In genomic region chr13:51208378-51209100, GRCm38 (mm10) we compare ENCODE assay signal across 8 mouse cellular contexts. TPM values are rescaled to one million over a fixed set of nuclear protein-coding genes. Genes with fewer than 3 reads are reported as not detected.
A peak's percentile ranks its signal among the peaks of the same experiment; 100 is the strongest.
DNase-seq lines count a peak whose midpoint lies in the region; ATAC-seq and TF ChIP-seq lines count a peak whose summit lies in the region.

No protein-coding gene starts in this region.

- H3K9me3 ChIP-seq in heart, embryonic 10.5 days: no peaks in the 10 kb centered on the region
- H3K9me3 ChIP-seq in hindbrain, embryonic 13.5 days: no peaks in the 10 kb centered on the region
- H3K9me3 ChIP-seq in limb, embryonic 12.5 days: no peaks in the 10 kb centered on the region

- no peak overlapping the region for H3K4me2 ChIP-seq in hindbrain, embryonic 13.5 days
- no peak overlapping the region for H3K4me2 ChIP-seq in limb, embryonic 12.5 days

- no peaks in the 10 kb centered on the region for H3K27me3 ChIP-seq in heart, embryonic 10.5 days (ENCODE audit: insufficient read depth, poor library complexity, severe bottlenecking)
- no peaks in the 10 kb centered on the region for H3K27me3 ChIP-seq in hindbrain, embryonic 13.5 days
- H3K27me3 ChIP-seq in limb, embryonic 12.5 days: no peaks in the 10 kb centered on the region

- peaks cover 12% of the 10 kb centered on the region for H3K4me1 ChIP-seq in heart, embryonic 10.5 days
- H3K4me1 ChIP-seq in embryonic fibroblast, embryonic 13.5 days (ENCODE audit: control insufficient read depth, insufficient read depth, low read length): no peaks in the 10 kb centered on the region; the same call in 1 of the 2 replicates
- H3K4me1 ChIP-seq in hindbrain, embryonic 13.5 days (replicated peaks): peaks cover 4% of the 10 kb centered on the region; the same call in 1 of the 2 replicates
- H3K4me1 ChIP-seq in limb, embryonic 12.5 days (replicated peaks): peaks cover 12% of the 10 kb centered on the region

- peak; percentile 91 for ATAC-seq in hindbrain, embryonic 13.5 days (ENCODE audit: low FRiP score)
- no peak for ATAC-seq in limb, embryonic 12.5 days (ENCODE audit: insufficient number of reproducible peaks, insufficient read depth, low FRiP score, low TSS enrichment, low read depth)
- no peak for ATAC-seq in cerebellum, adult (ENCODE audit: insufficient number of reproducible peaks, low FRiP score, low TSS enrichment)

- DNase-seq in heart, embryonic 10.5 days (ENCODE audit: low spot score): peak; percentile 89
- no peak for DNase-seq in heart, adult 8-10 months (ENCODE audit: low spot score)
- DNase-seq in right cerebral cortex, postnatal 10 days (ENCODE audit: low spot score in 2 of 2): peak; percentile 80 to 84
- no peak for DNase-seq in cerebellum, adult 18-20 months

- no peaks in the 10 kb centered on the region for H3K36me3 ChIP-seq in heart, embryonic 10.5 days
- H3K36me3 ChIP-seq in hindbrain, embryonic 13.5 days: no peaks in the 10 kb centered on the region
- H3K36me3 ChIP-seq in limb, embryonic 12.5 days: no peaks in the 10 kb centered on the region

- WGBS in heart, embryonic 10.5 days: 56% methylated on average over 18 of the region's 18 CpGs
- WGBS in hindbrain, embryonic 13.5 days: 55% methylated on average over 18 of the region's 18 CpGs
- WGBS in limb, embryonic 12.5 days: 61% methylated on average over 18 of the region's 18 CpGs

- peak overlapping the region; percentile 59 for H3K27ac ChIP-seq in heart, embryonic 10.5 days
- no peak overlapping the region for H3K27ac ChIP-seq in embryonic fibroblast, embryonic 13.5 days (ENCODE audit: insufficient read depth, low read length)
- H3K27ac ChIP-seq in hindbrain, embryonic 13.5 days: no peak overlapping the region
- peak overlapping the region; percentile 70 for H3K27ac ChIP-seq in limb, embryonic 12.5 days

- H3K9ac ChIP-seq in hindbrain, embryonic 13.5 days: no peak overlapping the region
- peak overlapping the region; percentile 1; the same call in 1 of the 2 replicates for H3K9ac ChIP-seq in limb, embryonic 12.5 days (replicated peaks)

- no peak for TF ChIP-seq POLR2A in embryonic fibroblast, embryonic 13.5 days (IDR thresholded peaks at IDR 0.05; ENCODE audit: low read depth, low read length)

- peak; percentile 41; the same call in 1 of the 2 replicates for TF ChIP-seq CTCF in embryonic fibroblast, embryonic 13.5 days (IDR thresholded peaks at IDR 0.05; ENCODE audit: borderline replicate concordance, insufficient read depth, low read length)

- no peak overlapping the region for H3K4me3 ChIP-seq in heart, embryonic 10.5 days
- H3K4me3 ChIP-seq in embryonic fibroblast, embryonic 13.5 days (ENCODE audit: insufficient read depth, low read length): no peak overlapping the region
- H3K4me3 ChIP-seq in hindbrain, embryonic 13.5 days: no peak overlapping the region
- H3K4me3 ChIP-seq in limb, embryonic 12.5 days (replicated peaks): no peak overlapping the region

RNA-seq across cellular contexts. Expression of gene Nxnl2, which starts 37.7 kb away (rescaled TPM):
- polyA plus RNA-seq in heart, embryonic 10.5 days (2016; fragmentation: Nextera tagmentation; extraction: Ambion mirVana): 0.26 and 0.53 TPM in 2 replicates
- under 1 TPM in 3 of 4 experiments, not detected in 1; 0.28 to 0.47 (median 0.34) TPM for total RNA-seq in heart, adult 8-10 months (2022)
- polyA plus RNA-seq in embryonic fibroblast, embryonic 13.5 days (2011; ENCODE audit: insufficient read length, low read depth, missing spikeins): 0.84 TPM in 1 of 2 replicates, not detected in the other
- 0.76 and 0.77 TPM in 2 replicates for polyA plus RNA-seq in hindbrain, embryonic 13.5 days (2015; fragmentation: Nextera tagmentation; extraction: Ambion mirVana)
- 9.4 and 9.5 TPM in 2 replicates for polyA plus RNA-seq in limb, embryonic 12.5 days (2016; fragmentation: Nextera tagmentation; extraction: Ambion mirVana)

Comparison
In these comparisons a context has a peak if more than half of its experiments do, and no peak if none do; other contexts are left out.
1. DNase-seq: peak in heart, embryonic 10.5 days (single experiment) and right cerebral cortex, postnatal 10 days (2 of 2); none in heart, adult 8-10 months (single experiment) and cerebellum, adult 18-20 months (0 of 2).
2. H3K27ac ChIP-seq: peak in heart, embryonic 10.5 days (single experiment) and limb, embryonic 12.5 days (single experiment); none in embryonic fibroblast, embryonic 13.5 days (single experiment) and hindbrain, embryonic 13.5 days (single experiment).